Mouse (Mus musculus): ENCODE data around the gene Dnmbp. TPM values are rescaled to one million over a fixed set of nuclear protein-coding genes. Genes with fewer than 3 reads are reported as not detected.

Dnmbp gene
- 22.2 and 22.4 TPM in 2 replicates for polyA plus RNA-seq (2015; fragmentation: Nextera tagmentation; extraction: Ambion mirVana)

- H3K27me3 ChIP-seq, result no peaks in the 10 kb centered on the region
- ATAC-seq (ENCODE audit: borderline replicate concordance, extremely low read depth, low FRiP score, low TSS enrichment), result peak; percentile 88
- H3K4me2 ChIP-seq, result peak within 1 kb of the TSS; percentile 61
- no peaks in the 10 kb centered on the region for H3K36me3 ChIP-seq
- H3K9ac ChIP-seq, result peak within 1 kb of the TSS; percentile 81
- no peaks in the 10 kb centered on the region for H3K9me3 ChIP-seq
- H3K4me1 ChIP-seq, result peaks cover 29% of the 10 kb centered on the region
- H3K27ac ChIP-seq, result peak within 1 kb of the TSS; percentile 80
- WGBS, result 3% methylated on average over 69 of the region's 94 CpGs
- peak within 1 kb of the TSS; percentile 85 for H3K4me3 ChIP-seq
Observed at GRCm38 (mm10) chr19:43939769-43940689, at the start of gene Dnmbp. TSS of gene Dnmbp (minus strand) at chr19:43940191.

GRCm38 (mm10) chr19:43986069-43986794 lies 46.2 kb upstream of the Dnmbp start, which contains the start of gene Cpn1:
TSS of gene Cpn1 (minus strand) at chr19:43986556.
- 0 out of 2 replicates have a peak, but pooled peaks have one; percentile 31 for ATAC-seq (ENCODE audit: borderline replicate concordance, extremely low read depth, low FRiP score, low TSS enrichment)
- Histone ChIP-seq H3K9ac (no peak within 1 kb of the TSS), H3K36me3 (no peaks in the 10 kb centered on the region), H3K4me3 (peak within 1 kb of the TSS; percentile 21), H3K4me1 (peaks cover 13% of the 10 kb centered on the region), H3K27ac (no peak within 1 kb of the TSS), H3K27me3 (0 out of 2 replicates have a peak, but pooled peaks cover 6% of the 10 kb centered on the region), H3K9me3 (no peaks in the 10 kb centered on the region), H3K4me2 (peak within 1 kb of the TSS; percentile 45)
- WGBS, result 16% methylated on average over 30 of the region's 30 CpGs

- no peak for ATAC-seq (ENCODE audit: borderline replicate concordance, extremely low read depth, low FRiP score, low TSS enrichment)
- no peak overlapping the region for H3K4me2 ChIP-seq
Observed at GRCm38 (mm10) chr19:43981992-43982391, 42.0 kb upstream of the Dnmbp start.

GRCm38 (mm10) chr19:43980711-43981110 lies 40.7 kb upstream of the Dnmbp start:
- Histone ChIP-seq H3K36me3 (no peaks in the 10 kb centered on the region), H3K9ac (no peak overlapping the region), H3K9me3 (no peaks in the 10 kb centered on the region), H3K4me3 (no peak overlapping the region), H3K27ac (no peak overlapping the region), H3K4me1 (peaks cover 13% of the 10 kb centered on the region), H3K4me2 (no peak overlapping the region), H3K27me3 (no peaks in the 10 kb centered on the region)
- WGBS, result 91% methylated on average over 17 of the region's 17 CpGs
- no peak for ATAC-seq (ENCODE audit: borderline replicate concordance, extremely low read depth, low FRiP score, low TSS enrichment)

More at GRCm38 (mm10) chr19:43981992-43982391, 42.0 kb upstream of the Dnmbp start:
- Histone ChIP-seq H3K4me3 (no peak overlapping the region), H3K9me3 (no peaks in the 10 kb centered on the region), H3K9ac (no peak overlapping the region), H3K27ac (no peak overlapping the region), H3K4me1 (peaks cover 13% of the 10 kb centered on the region), H3K27me3 (0 out of 2 replicates have a peak, but pooled peaks cover 6% of the 10 kb centered on the region), H3K36me3 (no peaks in the 10 kb centered on the region)
- 85% methylated on average over 5 of the region's 5 CpGs for WGBS

GRCm38 (mm10) chr19:43977799-43978198 lies 37.8 kb upstream of the Dnmbp start:
- ATAC-seq (ENCODE audit: borderline replicate concordance, extremely low read depth, low FRiP score, low TSS enrichment), result no peak
- WGBS, result 83% methylated on average over 3 of the region's 3 CpGs

GRCm38 (mm10) chr19:43976661-43977060 lies 36.7 kb upstream of the Dnmbp start:
- WGBS, result 49% methylated on average over 6 of the region's 6 CpGs
- Histone ChIP-seq H3K36me3 (no peaks in the 10 kb centered on the region), H3K27me3 (no peaks in the 10 kb centered on the region), H3K9me3 (no peaks in the 10 kb centered on the region), H3K27ac (no peak overlapping the region), H3K4me3 (no peak overlapping the region), H3K9ac (no peak overlapping the region), H3K4me1 (no peaks in the 10 kb centered on the region), H3K4me2 (no peak overlapping the region)
- no peak for ATAC-seq (ENCODE audit: borderline replicate concordance, extremely low read depth, low FRiP score, low TSS enrichment)

More at GRCm38 (mm10) chr19:43977799-43978198, 37.8 kb upstream of the Dnmbp start:
- H3K4me2 ChIP-seq, result no peak overlapping the region
- no peak overlapping the region for H3K27ac ChIP-seq
- no peak overlapping the region for H3K9ac ChIP-seq
- no peaks in the 10 kb centered on the region for H3K27me3 ChIP-seq
- H3K4me3 ChIP-seq, result no peak overlapping the region
- H3K36me3 ChIP-seq, result no peaks in the 10 kb centered on the region
- no peaks in the 10 kb centered on the region for H3K9me3 ChIP-seq
- no peaks in the 10 kb centered on the region for H3K4me1 ChIP-seq

GRCm38 (mm10) chr19:43974221-43974620 lies 34.2 kb upstream of the Dnmbp start:
- no peaks in the 10 kb centered on the region for H3K27me3 ChIP-seq
- H3K36me3 ChIP-seq, result no peaks in the 10 kb centered on the region
- H3K27ac ChIP-seq, result no peak overlapping the region
- no peaks in the 10 kb centered on the region for H3K4me1 ChIP-seq
- no peak overlapping the region for H3K9ac ChIP-seq
- 86% methylated on average over 6 of the region's 6 CpGs for WGBS
- no peak overlapping the region for H3K4me2 ChIP-seq
- H3K9me3 ChIP-seq, result no peaks in the 10 kb centered on the region
- ATAC-seq (ENCODE audit: borderline replicate concordance, extremely low read depth, low FRiP score, low TSS enrichment), result no peak
- no peak overlapping the region for H3K4me3 ChIP-seq

- Histone ChIP-seq H3K4me3 (no peak overlapping the region), H3K9me3 (no peaks in the 10 kb centered on the region), H3K27ac (no peak overlapping the region), H3K4me2 (no peak overlapping the region), H3K36me3 (no peaks in the 10 kb centered on the region), H3K9ac (no peak overlapping the region), H3K27me3 (no peaks in the 10 kb centered on the region), H3K4me1 (no peaks in the 10 kb centered on the region)
- 77% methylated on average over 9 of the region's 9 CpGs for WGBS
- no peak for ATAC-seq (ENCODE audit: borderline replicate concordance, extremely low read depth, low FRiP score, low TSS enrichment)
Observed at GRCm38 (mm10) chr19:43973711-43974110, 33.7 kb upstream of the Dnmbp start.

- Histone ChIP-seq H3K9ac (no peak overlapping the region), H3K36me3 (no peaks in the 10 kb centered on the region), H3K27me3 (no peaks in the 10 kb centered on the region), H3K27ac (no peak overlapping the region), H3K9me3 (no peaks in the 10 kb centered on the region), H3K4me1 (no peaks in the 10 kb centered on the region), H3K4me3 (no peak overlapping the region), H3K4me2 (no peak overlapping the region)
- WGBS, result 91% methylated on average over 8 of the region's 8 CpGs
- ATAC-seq (ENCODE audit: borderline replicate concordance, extremely low read depth, low FRiP score, low TSS enrichment), result no peak
Observed at GRCm38 (mm10) chr19:43972129-43972528, 32.1 kb upstream of the Dnmbp start.

- H3K4me2 ChIP-seq, result no peak overlapping the region
- no peak overlapping the region for H3K4me3 ChIP-seq
- no peak overlapping the region for H3K9ac ChIP-seq
- ATAC-seq (ENCODE audit: borderline replicate concordance, extremely low read depth, low FRiP score, low TSS enrichment), result no peak
- H3K27ac ChIP-seq, result no peak overlapping the region
- no peaks in the 10 kb centered on the region for H3K36me3 ChIP-seq
- 52% methylated on average over 11 of the region's 11 CpGs for WGBS
- H3K4me1 ChIP-seq, result no peaks in the 10 kb centered on the region
- H3K9me3 ChIP-seq, result no peaks in the 10 kb centered on the region
- H3K27me3 ChIP-seq, result no peaks in the 10 kb centered on the region
Observed at GRCm38 (mm10) chr19:43968436-43969026, 28.5 kb upstream of the Dnmbp start.

GRCm38 (mm10) chr19:43966481-43966880 lies 26.5 kb upstream of the Dnmbp start:
- Histone ChIP-seq H3K4me3 (no peak overlapping the region), H3K27ac (no peak overlapping the region), H3K36me3 (no peaks in the 10 kb centered on the region), H3K27me3 (no peaks in the 10 kb centered on the region), H3K9ac (no peak overlapping the region), H3K4me2 (no peak overlapping the region), H3K4me1 (no peaks in the 10 kb centered on the region), H3K9me3 (no peaks in the 10 kb centered on the region)
- ATAC-seq (ENCODE audit: borderline replicate concordance, extremely low read depth, low FRiP score, low TSS enrichment), result no peak
- 71% methylated on average over 2 of the region's 2 CpGs for WGBS
